Mouse (Mus musculus) liver, embryonic 12.5 days (tissue): ENCODE measurements at regions not wholly inside any gene's neighbourhood (a gene's known extent, or its start where the extent isn't known, plus 50 kb on each side); places are given as distances from the start of the nearest gene placed in this dataset.

Experiments
- ATAC-seq: fragments of 200-750 bp; cut with Nextera tagmentation; 2 replicates; pipeline ENCODE4 v1.8.0; 2017; ENCODE audit warnings: moderate number of reproducible peaks, mild to moderate bottlenecking, moderate library complexity
- H3K27ac ChIP-seq: fragments of 300-500 bp; sonication (generic); 2 replicates; pipeline ENCODE4 v1.5.1; 2016; ENCODE audit warnings: mild to moderate bottlenecking
- H3K27me3 ChIP-seq: fragments of 300-500 bp; sonication (generic); replicated peaks from 2 replicates; pipeline ENCODE4 v1.6.1; 2016; ENCODE audit warnings: mild to moderate bottlenecking, moderate library complexity
- H3K36me3 ChIP-seq: fragments of 300-500 bp; sonication (generic); 2 replicates; pipeline ENCODE4 v1.6.1; 2016; ENCODE audit warnings: mild to moderate bottlenecking, moderate library complexity
- H3K4me1 ChIP-seq: fragments of 300-500 bp; sonication (generic); 2 replicates; pipeline ENCODE4 v1.6.1; 2016
- H3K4me2 ChIP-seq: fragments of 300-500 bp; sonication (generic); 2 replicates; pipeline ENCODE4 v1.6.1; 2016; ENCODE audit warnings: mild to moderate bottlenecking, moderate library complexity
- H3K4me3 ChIP-seq: fragments of 300-500 bp; sonication (generic); 2 replicates; pipeline ENCODE4 v1.5.1; 2016; ENCODE audit warnings: mild to moderate bottlenecking, moderate library complexity
- H3K9ac ChIP-seq: fragments of 300-500 bp; sonication (generic); 2 replicates; pipeline ENCODE4 v1.6.1; 2016; ENCODE audit warnings: mild to moderate bottlenecking, moderate library complexity
- H3K9me3 ChIP-seq: fragments of 300-500 bp; sonication (generic); replicated peaks from 2 replicates; pipeline ENCODE4 v1.6.1; 2016; ENCODE audit warnings: mild to moderate bottlenecking, moderate library complexity
- WGBS: fragments of 180-500 bp; shearing (Covaris S2); methylation state at CpG from one replicate; pipeline ENCODE4 v1.1.7; 2016; ENCODE audit not compliant: insufficient replicate concordance; 5-methylcytosine and 5-hydroxymethylcytosine counted together

- Histone ChIP-seq H3K4me3 (no peak overlapping the region), H3K4me1 (no peaks in the 10 kb centered on the region), H3K9ac (no peak overlapping the region), H3K4me2 (no peak overlapping the region), H3K9me3 (no peaks in the 10 kb centered on the region), H3K27me3 (no peaks in the 10 kb centered on the region), H3K27ac (no peak overlapping the region), H3K36me3 (no peaks in the 10 kb centered on the region)
- 73% methylated on average over 4 of the region's 4 CpGs for WGBS
- ATAC-seq = no peak
Observed at GRCm38 (mm10) chr2:50368831-50369230, 72.2 kb upstream of the Mmadhc start.

GRCm38 (mm10) chr2:50368351-50368750, 71.8 kb upstream of the Mmadhc start:
- no peak for ATAC-seq
- WGBS = 70% methylated on average over 6 of the region's 6 CpGs

DNA sequence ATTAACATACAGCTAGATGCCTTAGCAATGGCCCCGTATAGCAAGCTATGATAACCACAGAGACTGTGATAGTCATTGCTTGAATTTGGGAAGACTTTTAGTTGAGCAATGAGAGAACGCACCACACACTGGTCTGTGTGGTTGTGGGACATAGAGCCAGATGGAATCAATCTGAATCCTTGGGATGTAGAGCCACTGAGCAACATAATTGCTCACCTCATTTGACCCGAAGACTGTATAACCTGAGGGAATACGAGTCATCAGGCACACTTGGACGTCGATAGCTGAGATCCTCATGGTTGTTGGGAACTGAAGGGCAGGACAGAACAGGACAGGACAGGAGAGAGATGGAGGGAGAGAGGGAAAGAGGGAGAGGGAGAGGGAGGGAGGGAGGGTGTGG, 68.6 kb upstream of the Mmadhc start:
- Histone ChIP-seq H3K27ac (no peak overlapping the region), H3K4me3 (no peak overlapping the region), H3K9me3 (no peaks in the 10 kb centered on the region), H3K4me1 (no peaks in the 10 kb centered on the region), H3K4me2 (no peak overlapping the region), H3K36me3 (no peaks in the 10 kb centered on the region), H3K9ac (no peak overlapping the region), H3K27me3 (no peaks in the 10 kb centered on the region)
- 73% methylated on average over 6 of the region's 6 CpGs for whole genome bisulfite sequencing
- ATAC-seq = no peak

More at GRCm38 (mm10) chr2:50368351-50368750, 71.8 kb upstream of the Mmadhc start:
- no peaks in the 10 kb centered on the region for H3K36me3 ChIP-seq
- H3K27ac ChIP-seq = no peak overlapping the region
- no peaks in the 10 kb centered on the region for H3K9me3 ChIP-seq
- no peak overlapping the region for H3K4me3 ChIP-seq
- H3K4me1 ChIP-seq = no peaks in the 10 kb centered on the region
- no peak overlapping the region for H3K4me2 ChIP-seq
- no peak overlapping the region for H3K9ac ChIP-seq
- H3K27me3 ChIP-seq = no peaks in the 10 kb centered on the region

DNA sequence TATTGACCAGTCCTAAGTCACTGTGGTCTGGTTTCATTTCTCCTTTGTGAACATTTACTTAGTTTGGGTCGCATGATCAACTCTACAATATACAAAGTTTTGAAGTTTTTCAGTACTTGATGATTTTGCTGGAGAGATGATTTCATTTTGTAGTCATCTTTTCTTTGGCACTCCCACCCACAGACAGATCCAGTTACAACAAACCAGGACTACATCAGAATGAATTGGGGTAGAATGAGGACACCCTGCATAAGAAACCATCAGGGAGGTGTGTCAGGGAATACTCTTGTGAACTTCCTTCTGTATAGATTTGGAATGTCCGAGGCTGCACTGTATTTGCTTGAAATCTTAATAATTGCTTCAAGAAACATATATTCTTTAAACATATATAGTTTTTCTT, 59.5 kb upstream of the Mmadhc start:
- Histone ChIP-seq H3K27me3 (no peaks in the 10 kb centered on the region), H3K4me1 (no peaks in the 10 kb centered on the region), H3K27ac (no peak overlapping the region), H3K9ac (no peak overlapping the region), H3K4me2 (no peak overlapping the region), H3K9me3 (no peaks in the 10 kb centered on the region), H3K4me3 (no peak overlapping the region), H3K36me3 (no peaks in the 10 kb centered on the region)
- 56% methylated on average over 2 of the region's 2 CpGs for WGBS
- no peak for ATAC-seq

GRCm38 (mm10) chr2:50347486-50348265, 51.1 kb upstream of the Mmadhc start:
- no peak for ATAC-seq
- no peaks in the 10 kb centered on the region for H3K36me3 ChIP-seq

More at GRCm38 (mm10) chr2:50347486-50348265, 51.1 kb upstream of the Mmadhc start:
- Histone ChIP-seq H3K27ac (no peak overlapping the region), H3K9ac (no peak overlapping the region), H3K27me3 (no peaks in the 10 kb centered on the region), H3K9me3 (no peaks in the 10 kb centered on the region), H3K4me1 (no peaks in the 10 kb centered on the region), H3K4me2 (no peak overlapping the region), H3K4me3 (no peak overlapping the region)
- WGBS = 75% methylated on average over 10 of the region's 10 CpGs
